ENCODE assay signal across 17 mouse cellular contexts in the genomic region with DNA sequence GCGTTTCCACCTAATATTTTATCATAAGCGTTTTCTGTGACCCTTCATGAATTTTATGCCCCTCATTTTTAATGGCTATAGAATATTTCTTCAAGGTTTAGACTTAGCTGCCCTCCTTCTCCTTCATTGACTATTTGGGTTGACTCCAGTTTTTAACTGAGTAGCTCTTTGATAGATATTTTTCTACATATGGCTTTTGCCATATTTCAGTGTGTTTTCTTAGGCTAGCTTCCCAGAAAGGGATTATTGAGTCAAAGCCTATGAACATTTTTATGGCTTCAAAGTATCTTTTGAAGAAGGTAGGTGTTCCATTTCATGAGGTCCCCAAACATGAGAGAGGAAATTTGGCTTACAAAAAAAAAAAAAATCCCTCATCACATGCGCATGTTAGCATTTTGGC.
"Had no signal": no experiment of that assay in that cellular context is flagged by ENCODE, and none has a peak within 500 bp of the region (broad histone marks: within the 10 kb centered on the region; RNA-seq: fewer than 3 reads in every experiment).

No protein-coding gene starts in this region.

- H3K4me2 ChIP-seq: liver, embryonic 13.5 days; midbrain, embryonic 12.5 days; neural tube, embryonic 13.5 days; stomach, embryonic 15.5 days had no signal

- ATAC-seq: midbrain, embryonic 16.5 days had no signal

- H3K36me3 ChIP-seq: liver, embryonic 13.5 days; midbrain, embryonic 12.5 days; neural tube, embryonic 13.5 days; stomach, embryonic 15.5 days had no signal

- H3K27ac ChIP-seq: layer of hippocampus, adult 2 months; liver, embryonic 13.5 days; midbrain, embryonic 12.5 days; neural tube, embryonic 13.5 days; stomach, embryonic 15.5 days had no signal

- H3K4me3 ChIP-seq: layer of hippocampus, adult 2 months; liver, embryonic 13.5 days; midbrain, embryonic 12.5 days; myocyte; neural tube, embryonic 13.5 days; stomach, embryonic 15.5 days had no signal

- DNase-seq: kidney, adult 18-20 months; kidney, postnatal 25 days; layer of hippocampus, adult 9-11 months; liver, embryonic 13.5 days; lung, adult 2 months; lung, postnatal 14 days; lung, postnatal 4 days; retina, postnatal 1 day; right cerebral cortex, postnatal 25 days; spleen, adult 18-20 months; thymus, postnatal 25 days had no signal

- H3K4me1 ChIP-seq: liver, embryonic 13.5 days; midbrain, embryonic 12.5 days; neural tube, embryonic 13.5 days; stomach, embryonic 15.5 days had no signal

- H3K9ac ChIP-seq: liver, embryonic 13.5 days; midbrain, embryonic 12.5 days; neural tube, embryonic 13.5 days; stomach, embryonic 15.5 days had no signal

- H3K9me3 ChIP-seq: liver, embryonic 13.5 days; midbrain, embryonic 12.5 days; neural tube, embryonic 13.5 days; stomach, embryonic 15.5 days had no signal

- H3K27me3 ChIP-seq: liver, embryonic 13.5 days; midbrain, embryonic 12.5 days; neural tube, embryonic 13.5 days; stomach, embryonic 15.5 days had no signal
